Mouse (Mus musculus): ENCODE data around the gene Pla2g4d. TPM values are rescaled to one million over a fixed set of nuclear protein-coding genes. Genes with fewer than 3 reads are reported as not detected.

The Pla2g4d gene
- total RNA-seq (2014; rRNA removed) (0.14 and 0.16 TPM in 2 replicates), polyA plus RNA-seq (2015; fragmentation: Nextera tagmentation; extraction: Ambion mirVana) (0.20 TPM in 2 replicates)

DNA sequence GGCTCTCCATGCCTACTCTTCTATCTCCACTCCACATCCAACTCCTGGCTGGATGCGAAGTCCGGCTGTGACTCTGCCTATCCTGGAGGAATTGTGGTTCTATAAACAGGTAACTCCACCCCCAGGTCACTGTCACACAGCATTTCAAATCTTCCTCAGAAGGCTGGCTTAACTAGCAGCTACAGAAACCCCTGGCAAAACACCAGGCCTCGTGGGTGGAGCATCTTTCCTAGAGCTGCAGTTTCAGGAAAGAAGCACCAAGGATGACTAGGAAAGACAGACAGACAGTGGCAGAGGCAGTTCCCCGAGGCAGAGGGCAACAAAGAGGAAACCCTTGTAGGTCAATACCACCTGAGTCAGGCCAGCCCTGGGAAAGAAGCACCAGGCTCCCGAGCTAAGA is at the start of gene Pla2g4d:
TSS of gene Pla2g4d (minus strand) at position 203 of the 400 bp plus-strand sequence.
- Histone ChIP-seq H3K4me1 (ENCODE audit: insufficient read depth, low read length) (no peaks in the 10 kb centered on the region), H3K4me2 (ENCODE audit: low read depth, low read length) (no peak within 1 kb of the TSS), H3K4me3 (ENCODE audit: low read length) (no peak within 1 kb of the TSS), H3K9me3 (ENCODE audit: low read length) (no peaks in the 10 kb centered on the region), H3K9ac (replicated peaks; ENCODE audit: low read length) (no peak within 1 kb of the TSS), H3K36me3 (ENCODE audit: insufficient read depth, low read length) (no peaks in the 10 kb centered on the region), H3K27me3 (ENCODE audit: insufficient read depth, low read length) (no peaks in the 10 kb centered on the region), H3K27ac (no peak within 1 kb of the TSS)
- TF ChIP-seq CTCF (IDR thresholded peaks at IDR 0.05; ENCODE audit: low read depth), result no peak
- no peak for DNase-seq (ENCODE audit: low spot score)
- no peak for ATAC-seq
- 75% methylated on average over 5 of the region's 5 CpGs for WGBS

DNA sequence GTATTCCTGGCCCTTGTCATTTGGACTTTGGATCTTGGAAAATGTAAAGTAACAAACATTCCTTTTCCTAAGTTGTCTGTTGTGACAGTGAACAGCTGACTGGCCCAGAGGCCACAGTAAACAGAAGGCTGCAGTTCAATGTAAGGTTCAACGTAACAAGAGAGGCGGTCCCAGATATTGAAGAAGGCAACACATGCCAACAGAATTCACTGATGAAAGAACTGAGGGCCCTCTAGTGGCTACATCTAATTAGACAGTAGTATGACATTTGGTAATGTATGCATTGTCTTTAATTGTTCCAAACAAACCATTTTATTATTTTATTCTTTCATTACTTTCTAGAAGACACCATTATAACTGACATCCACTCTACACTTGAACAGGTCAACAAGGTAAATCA is 48.9 kb upstream of the Pla2g4d start:
- DNase-seq (ENCODE audit: low spot score) (peak; percentile 48), ATAC-seq (no peak)
- peaks cover 36% of the 10 kb centered on the region; the same call in 1 of the 2 replicates for H3K36me3 ChIP-seq (ENCODE audit: insufficient read depth, low read length)
- peak; percentile 64 for TF ChIP-seq CTCF (IDR thresholded peaks at IDR 0.05; ENCODE audit: low read depth)
- H3K27me3 ChIP-seq (ENCODE audit: insufficient read depth, low read length), result no peaks in the 10 kb centered on the region
- H3K27ac ChIP-seq, result no peak overlapping the region
- 65% methylated on average over 2 of the region's 2 CpGs for WGBS
- no peak overlapping the region for H3K4me2 ChIP-seq (ENCODE audit: low read depth, low read length)
- no peak overlapping the region for H3K4me3 ChIP-seq (ENCODE audit: low read length)
- H3K9me3 ChIP-seq (ENCODE audit: low read length), result no peaks in the 10 kb centered on the region
- H3K9ac ChIP-seq (replicated peaks; ENCODE audit: low read length), result no peak overlapping the region
- H3K4me1 ChIP-seq (ENCODE audit: insufficient read depth, low read length), result no peaks in the 10 kb centered on the region

DNA sequence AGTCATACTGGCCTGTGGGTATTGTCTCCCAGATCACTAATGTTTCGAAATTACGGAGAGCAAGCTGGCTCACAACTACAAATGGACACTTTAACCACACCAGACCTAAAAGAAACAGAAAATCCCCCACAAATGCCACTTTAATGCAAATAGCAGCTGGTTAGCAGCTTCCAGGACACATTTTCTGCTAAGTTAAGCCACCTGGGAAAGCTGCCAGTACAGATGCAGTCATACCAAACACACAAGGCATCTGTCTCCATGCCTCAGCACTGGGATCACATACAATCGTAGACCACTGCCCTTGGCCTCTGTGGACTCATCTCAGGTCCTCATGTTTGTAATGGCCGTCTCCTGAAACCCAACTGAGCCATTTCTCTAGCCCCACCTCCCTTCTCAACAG is 42.6 kb upstream of the Pla2g4d start:
- 86% methylated on average over 4 of the region's 4 CpGs for WGBS
- Histone ChIP-seq H3K4me2 (ENCODE audit: low read depth, low read length) (no peak overlapping the region), H3K4me1 (ENCODE audit: insufficient read depth, low read length) (no peaks in the 10 kb centered on the region), H3K27me3 (ENCODE audit: insufficient read depth, low read length) (no peaks in the 10 kb centered on the region), H3K9ac (replicated peaks; ENCODE audit: low read length) (no peak overlapping the region), H3K36me3 (ENCODE audit: insufficient read depth, low read length) (peaks cover 57% of the 10 kb centered on the region), H3K27ac (no peak overlapping the region), H3K4me3 (ENCODE audit: low read length) (no peak overlapping the region), H3K9me3 (ENCODE audit: low read length) (no peaks in the 10 kb centered on the region)
- no peak for DNase-seq (ENCODE audit: low spot score)
- TF ChIP-seq CTCF (IDR thresholded peaks at IDR 0.05; ENCODE audit: low read depth), result no peak
- ATAC-seq, result no peak

DNA sequence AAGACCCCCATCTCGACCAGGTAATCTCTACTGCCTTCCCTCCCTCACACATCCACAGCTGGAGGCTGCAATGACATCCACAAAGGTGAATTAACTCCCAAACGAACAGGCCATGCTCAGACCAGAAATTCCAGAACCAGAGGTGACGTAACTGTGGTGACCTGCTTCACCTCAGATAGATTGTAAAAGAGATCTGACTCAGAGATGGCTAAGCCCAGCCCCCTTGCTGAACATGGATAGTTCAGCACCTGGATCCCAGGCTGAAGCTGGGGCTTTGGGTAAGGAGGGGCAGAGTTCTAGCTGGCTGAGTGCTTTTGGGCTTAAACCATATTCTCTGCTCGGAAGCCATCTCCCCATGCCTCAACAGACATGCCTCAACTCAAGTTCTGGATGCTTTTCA is 26.1 kb upstream of the Pla2g4d start:
- Histone ChIP-seq H3K9me3 (ENCODE audit: low read length) (no peaks in the 10 kb centered on the region), H3K36me3 (ENCODE audit: insufficient read depth, low read length) (peaks cover 26% of the 10 kb centered on the region; the same call in 1 of the 2 replicates), H3K9ac (replicated peaks; ENCODE audit: low read length) (no peak overlapping the region), H3K4me1 (ENCODE audit: insufficient read depth, low read length) (no peaks in the 10 kb centered on the region), H3K4me2 (ENCODE audit: low read depth, low read length) (no peak overlapping the region), H3K27me3 (ENCODE audit: insufficient read depth, low read length) (no peaks in the 10 kb centered on the region), H3K4me3 (ENCODE audit: low read length) (no peak overlapping the region), H3K27ac (no peak overlapping the region)
- no peak for ATAC-seq
- DNase-seq (ENCODE audit: low spot score), result no peak
- no peak for TF ChIP-seq CTCF (IDR thresholded peaks at IDR 0.05; ENCODE audit: low read depth)
- 73% methylated on average over 4 of the region's 4 CpGs for WGBS

DNA sequence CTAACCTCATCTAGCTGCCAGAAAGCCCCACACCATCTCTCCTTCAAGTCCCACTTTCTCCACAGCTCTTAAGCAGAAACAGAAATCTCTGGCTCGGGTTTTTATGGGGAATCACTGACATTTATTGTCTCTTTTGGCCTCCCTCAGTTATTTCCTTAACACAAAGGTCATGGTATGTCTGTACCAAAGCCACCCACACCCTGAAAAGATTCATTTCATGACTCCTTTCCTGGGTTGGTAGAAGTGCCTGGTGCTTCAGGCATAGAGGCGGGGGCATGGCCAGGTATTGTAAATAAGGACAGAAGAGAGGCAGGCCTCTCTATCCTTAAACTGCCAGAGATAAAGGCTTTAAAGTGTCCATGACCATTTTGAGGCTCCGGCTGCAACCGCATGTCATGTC is 25.5 kb upstream of the Pla2g4d start:
- no peak overlapping the region for H3K9ac ChIP-seq (replicated peaks; ENCODE audit: low read length)
- H3K9me3 ChIP-seq (ENCODE audit: low read length), result no peaks in the 10 kb centered on the region
- no peak overlapping the region for H3K4me3 ChIP-seq (ENCODE audit: low read length)
- no peak for ATAC-seq
- no peaks in the 10 kb centered on the region for H3K4me1 ChIP-seq (ENCODE audit: insufficient read depth, low read length)
- 91% methylated on average over 4 of the region's 4 CpGs for WGBS
- H3K4me2 ChIP-seq (ENCODE audit: low read depth, low read length), result no peak overlapping the region
- no peak overlapping the region for H3K27ac ChIP-seq
- H3K27me3 ChIP-seq (ENCODE audit: insufficient read depth, low read length), result no peaks in the 10 kb centered on the region
- H3K36me3 ChIP-seq (ENCODE audit: insufficient read depth, low read length), result peaks cover 25% of the 10 kb centered on the region; the same call in 1 of the 2 replicates
- no peak for DNase-seq (ENCODE audit: low spot score)
- no peak for TF ChIP-seq CTCF (IDR thresholded peaks at IDR 0.05; ENCODE audit: low read depth)

DNA sequence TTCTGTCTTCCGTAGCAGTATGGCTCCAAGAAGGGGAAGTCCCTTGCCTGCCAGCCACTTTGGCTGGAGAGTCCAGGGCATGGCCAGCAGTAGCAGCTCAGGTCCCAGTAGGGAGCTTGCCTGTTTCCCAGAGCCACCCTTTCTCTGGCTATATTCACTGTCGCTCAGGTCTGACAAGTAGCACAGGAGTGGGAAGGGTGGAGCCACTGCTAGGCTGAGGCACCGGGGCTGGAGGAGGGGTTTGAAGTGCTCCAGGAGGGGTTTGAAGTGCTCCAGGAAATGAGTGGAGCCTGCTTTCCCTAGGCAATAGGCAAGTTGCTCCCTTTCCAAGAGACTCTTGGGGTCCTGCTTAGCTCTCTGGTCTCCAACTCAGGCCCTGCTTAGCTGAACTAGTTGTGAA is 25.0 kb upstream of the Pla2g4d start, which contains the start of gene Pla2g4f:
TSS of gene Pla2g4f (minus strand) at position 190 of the 400 bp plus-strand sequence.
- no peaks in the 10 kb centered on the region for H3K27me3 ChIP-seq (ENCODE audit: insufficient read depth, low read length)
- no peak for TF ChIP-seq CTCF (IDR thresholded peaks at IDR 0.05; ENCODE audit: low read depth)
- 70% methylated on average over 3 of the region's 3 CpGs for WGBS

DNA sequence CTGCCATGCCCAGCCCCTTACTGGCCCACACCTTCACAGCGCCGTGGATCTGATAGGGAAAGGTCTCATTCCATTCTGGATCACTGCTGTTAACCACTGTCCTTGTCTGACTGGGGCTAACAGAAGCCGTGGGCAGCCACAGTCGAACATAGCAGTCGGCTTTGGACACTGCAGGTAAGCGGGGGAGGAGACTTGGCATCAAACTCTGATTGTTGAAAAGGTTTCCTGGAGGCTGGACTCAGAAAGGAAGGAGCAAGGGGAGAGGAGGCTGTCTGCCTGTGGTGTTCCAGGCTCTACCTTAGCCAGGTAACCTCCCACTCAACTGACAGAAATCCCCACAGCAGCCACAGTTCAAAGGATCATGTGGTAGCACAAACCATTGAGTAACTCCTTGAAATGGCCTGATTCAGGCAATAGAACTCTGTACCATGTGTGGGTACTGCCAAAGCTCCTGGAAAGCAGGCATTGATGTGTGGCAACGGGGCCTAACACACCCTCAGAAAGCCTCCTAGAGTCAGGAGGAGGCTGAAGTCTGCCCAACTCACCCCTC is 23.4 kb upstream of the Pla2g4d start:
- Histone ChIP-seq H3K4me3 (ENCODE audit: low read length) (no peak overlapping the region), H3K4me1 (ENCODE audit: insufficient read depth, low read length) (no peaks in the 10 kb centered on the region), H3K9ac (replicated peaks; ENCODE audit: low read length) (no peak overlapping the region), H3K4me2 (ENCODE audit: low read depth, low read length) (no peak overlapping the region), H3K27me3 (ENCODE audit: insufficient read depth, low read length) (no peaks in the 10 kb centered on the region), H3K9me3 (ENCODE audit: low read length) (no peaks in the 10 kb centered on the region), H3K36me3 (ENCODE audit: insufficient read depth, low read length) (peaks cover 3% of the 10 kb centered on the region; the same call in 1 of the 2 replicates), H3K27ac (no peak overlapping the region)
- ATAC-seq (no peak), DNase-seq (ENCODE audit: low spot score) (no peak)
- 85% methylated on average over 7 of the region's 7 CpGs for WGBS
- TF ChIP-seq CTCF (IDR thresholded peaks at IDR 0.05; ENCODE audit: low read depth), result no peak

More for the DNA sequence above, 25.0 kb upstream of the Pla2g4d start, which contains the start of gene Pla2g4f:
- no peak within 1 kb of the TSS for H3K27ac ChIP-seq
- no peaks in the 10 kb centered on the region for H3K9me3 ChIP-seq (ENCODE audit: low read length)
- no peak within 1 kb of the TSS for H3K9ac ChIP-seq (replicated peaks; ENCODE audit: low read length)
- no peaks in the 10 kb centered on the region for H3K4me1 ChIP-seq (ENCODE audit: insufficient read depth, low read length)
- H3K4me3 ChIP-seq (ENCODE audit: low read length), result no peak within 1 kb of the TSS
- H3K4me2 ChIP-seq (ENCODE audit: low read depth, low read length), result no peak within 1 kb of the TSS
- DNase-seq (ENCODE audit: low spot score) (no peak), ATAC-seq (no peak)
- peaks cover 19% of the 10 kb centered on the region; the same call in 1 of the 2 replicates for H3K36me3 ChIP-seq (ENCODE audit: insufficient read depth, low read length)
